8 mouse cellular contexts compared by ENCODE assay signal in genomic region chr4:110020255-110020654, GRCm38 (mm10). TPM values are rescaled to one million over a fixed set of nuclear protein-coding genes. Genes with fewer than 3 reads are reported as not detected.
DNase-seq lines count a peak whose midpoint lies in the region.

No protein-coding gene starts in this region.

- peak; percentile 84 for DNase-seq in R1 (ENCODE audit: low read depth, low spot score)
- DNase-seq in cerebellum, postnatal 14 days, result peak; percentile 91 to 94
- peak; percentile 87 to 90 for DNase-seq in frontal cortex, postnatal 36 days (ENCODE audit: low spot score in 2 of 2)
- DNase-seq in hindlimb bud, embryonic 11.5 days (ENCODE audit: extremely low spot score, low read depth, low spot score), result peak; percentile 58
- peak; percentile 89 to 93 for DNase-seq in left cerebral cortex, adult 18-20 months (ENCODE audit: low spot score in 2 of 2)
- peak; percentile 89 for DNase-seq in right cerebral cortex, postnatal 14 days
- peak; percentile 38 to 83 for DNase-seq in urinary bladder, postnatal 4 days (ENCODE audit: low spot score in 2 of 2)

- peaks cover 22% of the 10 kb centered on the region for H3K4me1 ChIP-seq in megakaryocyte, embryonic 14.5 days

- no peaks in the 10 kb centered on the region for H3K9me3 ChIP-seq in megakaryocyte, embryonic 14.5 days

- peaks cover 46% of the 10 kb centered on the region for H3K27me3 ChIP-seq in megakaryocyte, embryonic 14.5 days (replicated peaks)

- H3K36me3 ChIP-seq in megakaryocyte, embryonic 14.5 days (replicated peaks; ENCODE audit: low read length), result no peaks in the 10 kb centered on the region

- H3K4me3 ChIP-seq in megakaryocyte, embryonic 14.5 days (replicated peaks), result peak overlapping the region; percentile 79

RNA-seq across cellular contexts. Expression of gene Dmrta2, which starts 42.4 kb away (rescaled TPM):
- total RNA-seq in left cerebral cortex, adult 18-20 months (2021), result 1 to 10 TPM; 2.1 to 2.6 TPM
- polyA plus RNA-seq in megakaryocyte, embryonic 14.5 days (2012; ENCODE audit: insufficient read depth, low replicate concordance), result 0.67 and 4.9 TPM in 2 replicates

Comparison
In these comparisons a context has a peak if more than half of its experiments do, and no peak if none do; other contexts are left out.
1. Peak in every context shown above with its lines: DNase-seq and H3K4me3 ChIP-seq.